8 mouse cellular contexts compared by ENCODE assay signal in genomic region chr1:189107841-189108240, GRCm38 (mm10).
DNase-seq lines count a peak whose midpoint lies in the region; ATAC-seq and TF ChIP-seq lines count a peak whose summit lies in the region.

No protein-coding gene starts in this region.

- intact Hi-C loops in heart, adult 2 months (cut with DNase I), result no loop called here

- TF ChIP-seq POLR2A in heart, adult 2 months (IDR thresholded peaks at IDR 0.05; ENCODE audit: insufficient read depth, low read depth, low read length), result no peak

- H3K4me3 ChIP-seq in heart, adult 2 months, result no peak overlapping the region
- H3K4me3 ChIP-seq in hindbrain, postnatal 0 days (ENCODE audit: low read length), result no peak overlapping the region
- no peak overlapping the region for H3K4me3 ChIP-seq in midbrain, embryonic 12.5 days

- H3K79me2 ChIP-seq in heart, adult 2 months (replicated peaks; ENCODE audit: control insufficient read depth, insufficient read depth, low read length), result no peaks in the 10 kb centered on the region

- no peak overlapping the region for H3K9ac ChIP-seq in heart, adult 2 months (ENCODE audit: low read depth, low read length)
- no peak overlapping the region for H3K9ac ChIP-seq in hindbrain, postnatal 0 days (replicated peaks; ENCODE audit: low read length)
- H3K9ac ChIP-seq in midbrain, embryonic 12.5 days (replicated peaks), result no peak overlapping the region

- H3K4me2 ChIP-seq in hindbrain, postnatal 0 days (ENCODE audit: low read depth, low read length), result peak overlapping the region; percentile 31
- 0 out of 2 replicates have a peak overlapping the region, but pooled peaks have one; percentile 3 for H3K4me2 ChIP-seq in midbrain, embryonic 12.5 days (replicated peaks)

- no peaks in the 10 kb centered on the region for H3K36me3 ChIP-seq in heart, adult 2 months (ENCODE audit: control insufficient read depth, insufficient read depth, low read length)
- H3K36me3 ChIP-seq in hindbrain, postnatal 0 days (ENCODE audit: insufficient read depth, low read length), result no peaks in the 10 kb centered on the region
- H3K36me3 ChIP-seq in midbrain, embryonic 12.5 days, result no peaks in the 10 kb centered on the region

- WGBS in heart, adult 2 months, result 71% methylated on average over 8 of the region's 8 CpGs
- 56% methylated on average over 8 of the region's 8 CpGs for WGBS in hindbrain, postnatal 0 days
- WGBS in midbrain, embryonic 12.5 days, result 48% methylated on average over 8 of the region's 8 CpGs

- TF ChIP-seq EP300 in heart, adult 2 months (IDR thresholded peaks at IDR 0.05; ENCODE audit: insufficient read depth, low read depth, low read length), result no peak

- H3K4me1 ChIP-seq in heart, adult 2 months (ENCODE audit: control insufficient read depth, insufficient read depth, low read length), result no peaks in the 10 kb centered on the region
- no peaks in the 10 kb centered on the region for H3K4me1 ChIP-seq in hindbrain, postnatal 0 days (ENCODE audit: insufficient read depth, low read length)
- peaks cover 6% of the 10 kb centered on the region; the same call in 1 of the 2 replicates for H3K4me1 ChIP-seq in midbrain, embryonic 12.5 days

- H3K27me3 ChIP-seq in heart, adult 2 months (ENCODE audit: control insufficient read depth, insufficient read depth, low read length), result no peaks in the 10 kb centered on the region
- H3K27me3 ChIP-seq in hindbrain, postnatal 0 days (ENCODE audit: insufficient read depth, low read length), result no peaks in the 10 kb centered on the region
- no peaks in the 10 kb centered on the region for H3K27me3 ChIP-seq in midbrain, embryonic 12.5 days

- no peaks in the 10 kb centered on the region for H3K9me3 ChIP-seq in hindbrain, postnatal 0 days (ENCODE audit: low read length)
- no peaks in the 10 kb centered on the region for H3K9me3 ChIP-seq in midbrain, embryonic 12.5 days

- peak; percentile 88 for DNase-seq in heart, adult 11 months
- DNase-seq in heart, adult 2 months, result no peak
- peak; percentile 60 for DNase-seq in brain, adult 2 months (ENCODE audit: low read depth, low spot score)
- DNase-seq in hindbrain, postnatal 0 days (ENCODE audit: low spot score), result peak; percentile 32
- no peak for DNase-seq in urinary bladder, postnatal 10 days (ENCODE audit: low spot score)
- DNase-seq in natural killer cell, adult 2 months (ENCODE audit: low spot score in 2 of 2), result no peak
- DNase-seq in c-Kit-positive CD71-positive TER-119-positive erythroid progenitor cells, embryonic 14.5 days (ENCODE audit: low spot score), result no peak

- ATAC-seq in hindbrain, postnatal 0 days, result 0 out of 2 replicates have a peak, but pooled peaks have one; percentile 47
- ATAC-seq in midbrain, embryonic 12.5 days (ENCODE audit: low FRiP score, low read depth), result no peak

- H3K27ac ChIP-seq in heart, adult 2 months, result no peak overlapping the region
- no peak overlapping the region for H3K27ac ChIP-seq in hindbrain, postnatal 0 days
- H3K27ac ChIP-seq in midbrain, embryonic 12.5 days (replicated peaks), result no peak overlapping the region

- no peak for TF ChIP-seq CTCF in heart, adult 2 months (IDR thresholded peaks at IDR 0.05)
- TF ChIP-seq CTCF in hindbrain, postnatal 0 days (IDR thresholded peaks at IDR 0.05; ENCODE audit: low read depth), result no peak

Comparison
In these comparisons a context has a peak if more than half of its experiments do, and no peak if none do; other contexts are left out.
1. DNase-seq: peak in heart, adult 11 months (single experiment), brain, adult 2 months (single experiment) and hindbrain, postnatal 0 days (single experiment); none in heart, adult 2 months (0 of 2), urinary bladder, postnatal 10 days (single experiment), natural killer cell, adult 2 months (0 of 2) and c-Kit-positive CD71-positive TER-119-positive erythroid progenitor cells, embryonic 14.5 days (single experiment).